Mouse (Mus musculus) spleen, embryonic (tissue): Measurements from ENCODE around the gene Apbb2.

Source experiments
- CTCF ChIA-PET: fragments of 350-600 bp; sonication (Branson Sonifier 250); formaldehyde crosslinking; loops from one replicate; lab custom pipeline; 2022; lab: Charles Lee

Gene Apbb2

DNA sequence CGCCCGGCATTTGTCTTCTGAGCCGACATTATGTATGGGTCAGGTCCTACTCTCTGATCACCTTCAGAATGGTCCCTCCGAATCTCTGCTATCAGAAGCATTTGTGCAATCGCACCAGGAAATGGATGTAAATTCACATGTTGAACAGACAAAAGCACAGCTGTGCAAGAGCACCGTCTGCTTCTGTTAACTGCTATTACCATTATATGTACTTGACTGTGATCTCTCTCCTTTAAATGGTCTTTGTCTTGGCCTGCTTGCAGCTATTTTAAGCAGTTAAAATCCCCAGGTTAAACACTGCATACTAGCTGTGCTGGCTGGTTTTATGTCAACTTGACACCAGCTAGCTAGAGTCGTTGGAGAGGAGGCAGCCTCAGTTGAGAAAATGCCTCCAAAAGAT is 132.6 kb downstream of the Apbb2 start:
- CTCF ChIA-PET, result interaction anchor here (0.6 kb wide), 1 partner anchor 8 kb away, joined by 3 read pairs; no protein-coding TSS in a partner anchor

DNA sequence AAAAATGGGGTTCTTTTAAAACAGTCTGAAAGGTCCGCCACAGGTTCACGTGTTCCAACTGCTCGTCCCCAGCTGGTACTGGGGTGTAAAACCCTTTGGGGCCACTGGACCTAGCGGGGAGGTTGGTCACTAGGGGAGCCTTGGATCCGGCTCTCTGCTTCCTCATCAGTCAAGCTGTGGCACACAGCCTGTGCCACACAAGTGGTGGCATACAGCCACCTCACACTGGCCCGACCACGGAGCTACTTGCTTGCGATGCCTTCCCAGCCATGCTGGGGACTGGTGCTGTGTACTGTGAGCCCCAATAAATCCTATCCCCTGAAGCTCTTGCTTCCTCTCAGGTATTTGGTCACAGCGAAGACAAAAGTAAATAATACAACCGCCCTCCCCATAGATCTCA is 142.3 kb downstream of the Apbb2 start:
- CTCF ChIA-PET, result no interaction called here

DNA sequence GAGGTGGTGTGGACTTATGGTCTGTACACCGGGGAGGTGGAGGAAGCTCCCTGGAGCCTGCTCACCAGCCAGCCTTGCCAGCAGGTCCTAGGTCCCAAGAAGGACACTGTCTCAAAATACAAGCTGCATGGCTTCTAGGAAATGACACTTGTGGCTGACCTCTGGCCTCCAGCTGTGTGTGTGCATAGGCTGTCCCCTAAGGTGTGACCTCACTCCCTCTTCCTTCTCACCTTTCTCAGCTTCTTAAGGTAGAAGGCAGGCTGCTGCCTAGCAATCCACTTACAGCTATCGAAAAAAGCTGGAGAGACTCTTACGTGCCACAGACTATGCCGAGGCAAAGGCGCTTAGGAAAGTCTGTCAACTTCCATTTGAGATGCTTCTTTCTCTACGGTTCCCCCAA is 142.8 kb downstream of the Apbb2 start:
- CTCF ChIA-PET, result no interaction called here

DNA sequence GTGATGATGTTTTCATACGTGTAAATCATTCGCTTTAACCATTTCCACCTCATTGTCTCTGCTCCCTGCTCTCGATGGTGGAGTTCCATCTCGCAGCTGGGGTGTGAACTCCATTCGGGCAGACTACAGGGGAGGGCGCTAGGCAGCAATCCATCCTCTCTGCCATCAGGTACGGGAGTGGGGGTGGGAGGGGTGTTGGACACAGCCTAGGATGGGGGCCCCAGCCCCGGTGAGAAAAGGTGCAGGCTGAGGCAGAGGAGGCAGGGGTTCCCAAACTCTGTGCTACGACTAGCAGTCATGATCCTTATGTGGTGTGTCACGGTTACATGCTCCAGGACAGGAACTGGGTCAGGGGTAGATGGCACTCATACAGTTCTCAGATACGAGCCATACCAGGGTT is 144.4 kb downstream of the Apbb2 start:
- CTCF ChIA-PET, result no interaction called here

DNA sequence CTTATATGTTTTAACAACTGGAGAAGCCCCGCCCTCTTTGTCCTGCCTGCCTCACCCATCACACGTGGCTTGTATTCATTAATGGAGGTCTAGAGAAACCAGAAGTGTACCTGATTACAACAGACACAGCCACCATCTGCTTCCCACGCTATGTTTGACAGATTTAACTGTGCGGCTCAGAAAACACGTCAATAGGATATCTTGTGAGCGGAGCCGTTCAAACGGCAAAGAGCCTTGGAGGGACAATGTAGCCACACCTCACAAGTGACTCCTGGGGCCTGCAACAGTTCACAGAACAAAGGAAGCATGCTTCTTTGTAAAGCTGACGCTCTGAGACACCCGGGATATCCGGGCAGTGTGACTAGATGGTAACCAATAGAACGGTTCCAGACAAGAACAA is 145.0 kb downstream of the Apbb2 start:
- CTCF ChIA-PET, result interaction anchor here (0.7 kb wide), 1 partner anchor 32 kb away, joined by 3 read pairs; no protein-coding TSS in a partner anchor

DNA sequence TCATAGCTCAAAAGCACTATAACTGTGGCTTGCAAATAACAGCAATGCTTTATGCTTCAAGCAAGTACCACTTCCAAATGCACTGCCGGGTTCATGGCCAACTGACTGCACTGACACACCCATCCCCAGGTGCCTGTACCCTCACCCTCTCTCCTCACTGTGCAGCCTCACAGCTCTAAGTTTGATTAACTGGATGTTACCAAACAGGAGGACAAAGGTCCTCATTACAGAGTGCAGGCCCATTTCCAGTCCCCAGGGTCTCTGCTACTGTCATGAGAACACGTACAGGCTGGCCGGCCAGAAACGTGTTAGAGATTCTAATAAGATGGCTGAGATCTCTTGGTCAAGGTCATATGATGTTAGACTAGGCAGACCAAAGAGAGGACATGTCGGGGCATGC is 147.7 kb downstream of the Apbb2 start:
- CTCF ChIA-PET, result no interaction called here

DNA sequence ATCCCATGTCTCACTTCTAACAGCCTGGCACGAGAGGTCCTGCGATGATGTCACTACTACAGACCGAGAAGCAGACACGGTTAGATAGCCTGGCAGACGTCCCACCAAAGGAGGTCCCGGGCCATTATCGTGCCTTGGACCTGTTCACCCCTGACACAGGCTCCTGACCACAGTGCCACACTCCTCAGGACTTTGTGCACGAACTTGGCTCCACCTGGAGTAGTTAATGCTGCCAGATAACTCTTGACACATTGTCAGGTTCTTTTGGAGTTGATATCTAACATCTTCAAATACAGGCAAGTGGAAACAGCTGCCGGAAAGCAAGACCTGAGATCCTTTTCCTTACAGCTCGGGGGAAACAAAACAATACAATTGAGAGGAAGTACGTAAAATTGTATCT is 148.9 kb downstream of the Apbb2 start:
- CTCF ChIA-PET, result no interaction called here

DNA sequence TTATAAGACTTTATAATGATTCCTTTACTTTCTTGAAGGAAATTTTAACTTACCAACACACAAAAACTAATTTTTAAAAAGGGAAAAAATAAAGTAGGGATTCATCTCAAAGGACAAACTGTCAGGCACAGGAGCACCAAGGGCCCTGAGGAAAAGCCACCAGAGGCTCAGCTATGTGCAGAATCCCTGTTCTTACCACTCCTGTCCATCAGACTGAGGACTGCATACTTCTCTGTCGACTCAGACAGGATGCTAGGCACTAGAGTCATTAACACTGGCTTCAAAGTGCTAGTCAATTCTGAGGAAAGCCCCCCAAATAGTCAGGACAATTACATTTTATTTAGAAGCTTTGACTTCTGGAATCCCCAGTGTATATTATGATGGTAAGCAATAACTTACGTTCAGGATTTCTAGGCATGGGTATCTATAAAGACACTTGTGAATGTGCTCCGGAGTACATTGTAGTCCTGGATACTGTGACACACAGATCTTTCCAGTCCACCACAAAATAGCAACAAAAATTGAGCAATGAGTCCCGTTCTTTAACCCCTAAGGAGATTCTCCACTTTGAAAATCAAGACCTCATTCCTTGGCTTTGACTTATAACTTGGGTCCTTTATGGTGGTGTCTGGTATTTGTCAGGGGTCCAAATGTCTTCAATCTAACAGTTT is 150.1 kb downstream of the Apbb2 start:
- CTCF ChIA-PET, result no interaction called here

DNA sequence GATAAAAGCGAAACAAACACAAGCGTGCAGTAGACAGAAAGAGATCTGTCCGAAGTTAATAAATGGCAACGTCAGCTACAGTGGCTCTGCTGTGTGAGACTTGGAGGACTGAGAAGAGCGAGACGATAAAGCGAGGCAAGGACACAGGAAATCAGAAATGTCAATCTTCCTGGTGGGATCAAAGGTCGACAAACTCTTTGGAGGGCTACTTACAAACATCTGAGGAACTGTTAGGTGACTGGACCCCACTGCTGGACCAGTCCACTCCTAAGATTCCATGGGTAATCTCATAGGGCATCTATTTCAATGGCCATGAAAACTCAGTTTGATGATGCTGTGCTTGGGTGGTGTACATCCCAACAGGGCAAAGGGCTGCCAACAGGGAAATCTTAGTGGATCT is 155.9 kb downstream of the Apbb2 start:
- CTCF ChIA-PET, result interaction anchor here (0.7 kb wide), 1 partner anchor 105 kb away, joined by 3 read pairs; no protein-coding TSS in a partner anchor

DNA sequence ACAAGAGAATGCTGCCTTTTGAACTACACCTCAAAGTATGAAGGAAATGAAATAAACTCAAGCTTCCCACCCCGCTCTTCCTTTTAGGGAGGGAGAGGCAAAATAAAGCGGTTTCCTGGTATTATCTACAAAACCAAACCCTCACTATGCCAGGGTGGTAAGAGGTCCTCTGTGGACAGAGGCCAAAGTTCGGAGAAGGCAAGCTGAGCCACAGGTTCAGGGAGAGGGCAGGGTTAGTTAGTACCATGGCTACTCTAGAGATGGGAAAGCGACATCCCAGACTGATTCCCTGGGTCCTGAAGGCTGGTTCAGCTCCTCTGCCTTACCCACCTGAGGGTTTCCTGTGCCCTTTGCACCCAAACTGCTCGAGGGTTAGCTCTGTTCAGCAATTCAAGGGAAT is 159.7 kb downstream of the Apbb2 start:
- CTCF ChIA-PET, result no interaction called here

DNA sequence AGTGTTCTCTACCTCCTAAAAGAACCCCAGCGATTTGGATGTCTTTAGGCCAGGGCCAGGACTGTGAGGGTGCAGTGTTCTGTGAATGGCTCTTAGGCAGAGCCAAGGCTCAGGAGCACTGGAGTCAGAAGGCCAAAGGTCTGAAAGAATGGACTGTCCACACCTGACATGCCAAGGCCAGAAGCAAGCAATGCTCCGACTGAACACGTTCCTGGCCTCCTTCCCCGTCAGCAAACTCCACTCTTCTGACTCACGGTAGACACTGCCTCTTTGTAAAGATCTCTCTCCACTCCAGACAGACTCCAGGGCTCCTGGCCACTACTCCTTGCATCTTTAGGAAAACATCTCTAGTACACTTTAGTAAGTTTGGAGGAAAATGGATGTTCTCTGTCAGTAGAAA is 163.3 kb downstream of the Apbb2 start:
- CTCF ChIA-PET, result no interaction called here

DNA sequence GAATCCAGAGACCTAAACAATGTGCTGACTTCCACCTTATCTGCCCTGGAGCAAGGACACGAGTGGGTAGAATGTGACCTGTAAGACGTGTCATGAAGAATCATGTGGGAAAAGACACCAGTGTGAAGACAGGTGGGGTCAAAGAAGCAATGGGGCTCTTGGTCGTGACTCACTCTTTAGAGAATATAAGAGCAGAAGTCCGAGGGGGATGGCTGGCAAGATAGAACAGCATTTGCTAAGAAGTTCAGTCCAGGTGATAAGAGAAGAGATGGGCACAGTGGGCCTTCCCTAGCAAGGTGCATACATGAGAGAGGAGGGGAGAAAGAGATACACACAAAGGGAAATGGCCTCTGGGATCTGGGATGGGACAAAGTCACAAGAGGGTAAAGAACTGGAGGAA is 163.8 kb downstream of the Apbb2 start:
- CTCF ChIA-PET, result no interaction called here

DNA sequence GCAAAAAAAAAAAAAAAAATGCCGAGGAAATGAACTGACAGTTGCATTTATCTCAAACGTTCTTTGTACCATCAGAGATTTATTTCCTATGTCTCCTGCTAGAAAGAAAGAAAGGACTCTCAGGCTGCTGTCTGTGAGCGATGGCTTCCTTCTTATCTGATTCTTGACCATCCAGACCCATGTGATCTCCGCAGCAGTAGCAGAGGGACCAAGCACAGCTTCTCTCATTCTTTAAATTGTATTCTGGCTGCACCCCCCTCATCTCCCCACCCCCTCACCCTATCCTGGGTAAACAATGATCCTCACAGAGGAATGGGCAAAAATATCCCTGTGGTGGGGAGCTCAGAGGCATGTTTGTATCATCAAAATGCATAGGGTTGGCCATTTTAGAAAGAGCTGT is 165.5 kb downstream of the Apbb2 start:
- CTCF ChIA-PET, result interaction anchor here (0.7 kb wide), 1 partner anchor 136 kb away, joined by 3 read pairs; no protein-coding TSS in a partner anchor

DNA sequence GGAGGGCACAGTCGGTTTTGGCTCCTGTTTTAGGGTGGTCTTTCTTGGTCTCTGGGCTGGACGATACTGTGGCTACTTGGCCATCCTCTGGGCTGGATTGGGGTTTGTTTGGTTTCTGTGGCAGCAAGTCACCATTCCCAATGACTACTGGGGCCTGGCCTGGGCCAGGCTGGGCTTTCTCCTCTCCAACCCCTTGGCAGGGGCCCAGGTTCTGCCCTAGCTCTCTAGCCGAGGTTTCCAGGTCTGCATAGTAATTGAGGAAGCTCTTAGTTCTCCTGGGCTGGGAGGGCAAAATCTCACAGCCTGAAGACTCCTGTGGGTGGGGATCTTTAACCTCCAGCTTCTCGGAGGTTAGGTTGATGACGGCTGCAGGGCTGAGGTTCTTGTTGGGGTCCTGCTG is 167.0 kb downstream of the Apbb2 start:
- CTCF ChIA-PET, result no interaction called here

DNA sequence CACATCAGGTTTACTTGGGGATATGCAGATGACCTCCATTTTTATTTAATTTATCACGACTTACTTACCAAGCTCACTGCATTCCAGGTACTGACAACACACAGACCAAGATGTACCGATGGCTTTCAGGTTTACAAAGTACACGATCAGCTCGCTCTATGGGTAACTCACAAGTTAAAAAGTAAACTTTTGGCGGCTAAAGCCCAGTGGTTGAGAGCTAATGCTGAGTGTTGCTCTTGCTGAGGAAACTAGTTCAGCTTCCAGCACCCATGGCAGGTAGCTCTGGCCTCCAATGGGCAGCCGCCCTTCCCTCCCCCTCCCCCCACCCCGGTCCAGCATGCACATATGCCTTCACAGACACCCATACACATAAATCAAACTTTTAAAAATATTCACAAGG is 173.1 kb downstream of the Apbb2 start:
- CTCF ChIA-PET, result no interaction called here

DNA sequence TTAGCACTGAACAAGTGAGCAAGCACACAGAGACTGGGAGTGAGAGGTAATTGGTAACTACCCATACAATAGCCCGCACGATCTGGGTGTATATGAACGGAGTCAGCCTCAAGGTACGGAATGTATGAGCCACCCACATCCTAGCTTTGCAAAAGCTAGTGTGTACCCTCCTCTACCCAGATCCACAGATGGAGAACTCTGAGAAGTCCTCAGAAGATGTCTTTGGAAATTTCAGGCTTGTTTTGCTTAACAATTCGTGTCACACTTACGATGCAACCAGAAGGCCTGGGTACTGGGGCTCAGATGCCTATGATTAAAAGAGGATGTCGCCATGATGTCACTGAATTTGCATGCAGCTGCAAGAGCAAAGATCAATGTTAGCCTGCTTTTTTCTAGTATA is 176.3 kb downstream of the Apbb2 start:
- CTCF ChIA-PET, result no interaction called here

DNA sequence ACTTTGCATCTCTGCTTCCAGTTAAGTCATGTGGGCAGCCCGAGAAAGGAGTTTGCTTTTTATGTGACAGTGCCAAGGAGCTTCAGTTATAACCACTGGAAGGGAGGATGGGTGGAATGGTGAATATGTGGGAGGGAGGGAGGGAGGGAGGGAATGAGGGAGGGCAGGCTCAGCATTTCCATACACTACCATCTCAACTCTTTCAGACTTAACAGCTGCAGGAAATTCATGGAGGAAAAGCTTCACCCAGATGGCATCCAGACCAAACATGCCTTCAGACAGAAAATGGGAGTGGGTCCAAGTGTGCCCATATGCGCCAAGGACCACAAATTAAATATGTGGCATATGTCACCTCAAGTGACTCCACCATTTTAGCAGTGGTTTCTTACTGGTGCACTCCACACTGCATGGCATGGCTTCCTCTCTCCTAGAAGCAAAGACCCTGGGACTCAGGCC is 181.8 kb downstream of the Apbb2 start:
- CTCF ChIA-PET, result no interaction called here

DNA sequence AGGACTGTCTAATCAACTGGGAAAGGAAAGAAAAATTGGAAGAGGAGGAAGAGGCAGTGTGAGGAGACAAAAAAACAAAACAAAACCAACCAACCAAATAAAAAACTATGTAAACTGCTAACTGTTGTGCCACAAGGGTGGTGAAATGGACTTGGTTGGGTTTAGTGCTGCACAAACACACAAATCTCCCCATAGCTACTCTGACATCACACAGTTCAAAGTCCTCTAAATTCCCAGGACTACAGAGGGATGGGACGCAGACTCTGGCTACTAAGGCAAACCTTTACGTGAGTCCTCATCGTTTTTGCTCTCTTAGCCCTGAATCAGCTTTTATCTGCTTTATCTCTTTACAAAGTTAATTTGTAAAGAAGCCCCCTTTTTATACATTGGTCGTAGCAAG is 183.4 kb downstream of the Apbb2 start:
- CTCF ChIA-PET, result no interaction called here

DNA sequence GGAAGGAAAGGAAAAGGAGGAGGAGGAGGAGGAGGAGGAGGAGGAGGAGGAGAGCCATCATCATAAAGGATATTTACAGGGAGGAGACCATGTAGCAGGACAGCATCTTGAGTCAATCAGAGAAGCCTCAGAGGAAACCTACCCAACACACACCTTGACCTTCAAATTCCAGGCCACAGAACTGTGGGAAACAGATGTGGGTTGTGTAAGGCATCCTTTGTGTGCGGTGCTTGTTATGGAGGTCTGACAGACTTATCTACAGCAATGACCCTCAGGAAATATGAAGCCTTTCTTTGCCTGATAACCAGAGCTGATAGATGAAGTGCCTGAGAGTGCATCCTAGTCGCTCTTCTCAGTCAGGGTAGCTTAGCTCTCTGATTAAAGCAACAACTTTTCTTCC is 189.5 kb downstream of the Apbb2 start:
- CTCF ChIA-PET, result no interaction called here

DNA sequence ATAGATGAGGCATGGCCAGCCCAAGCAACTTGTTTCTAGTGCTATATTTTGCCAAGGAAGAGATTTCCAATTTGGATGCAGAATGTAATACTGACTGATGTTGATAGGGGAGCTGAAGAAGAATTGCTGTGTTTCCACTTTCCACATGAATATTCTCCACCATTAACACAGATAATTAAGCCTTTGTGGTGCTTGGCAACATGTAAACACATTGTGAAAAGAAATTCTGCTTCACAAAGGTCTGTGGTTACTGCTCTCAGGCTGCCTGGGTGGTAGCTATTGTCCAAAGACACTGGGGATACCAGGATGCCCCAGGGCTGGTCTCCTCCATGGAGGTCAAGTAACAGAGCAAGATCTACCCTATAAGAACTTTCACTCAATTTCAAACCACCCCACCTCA is 190.5 kb downstream of the Apbb2 start:
- CTCF ChIA-PET, result no interaction called here

DNA sequence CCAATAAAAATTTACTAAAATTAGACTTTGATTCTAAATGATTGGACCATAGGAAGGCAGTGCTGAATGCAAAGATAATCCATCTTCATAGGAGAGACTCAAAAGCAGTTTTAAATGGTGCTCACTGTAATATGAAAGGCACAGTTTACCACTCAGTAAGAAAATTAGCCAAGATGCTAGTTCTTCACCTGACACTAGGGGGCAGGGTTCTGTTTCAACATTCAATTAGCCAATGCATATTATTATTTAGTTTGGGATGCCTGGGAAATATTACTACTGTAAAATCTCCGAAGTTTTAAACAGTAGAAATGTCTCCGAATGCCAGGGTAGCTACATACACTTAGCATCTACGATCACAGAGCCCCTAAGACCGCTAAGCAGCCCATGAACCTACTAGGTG is 194.7 kb downstream of the Apbb2 start:
- CTCF ChIA-PET, result no interaction called here

DNA sequence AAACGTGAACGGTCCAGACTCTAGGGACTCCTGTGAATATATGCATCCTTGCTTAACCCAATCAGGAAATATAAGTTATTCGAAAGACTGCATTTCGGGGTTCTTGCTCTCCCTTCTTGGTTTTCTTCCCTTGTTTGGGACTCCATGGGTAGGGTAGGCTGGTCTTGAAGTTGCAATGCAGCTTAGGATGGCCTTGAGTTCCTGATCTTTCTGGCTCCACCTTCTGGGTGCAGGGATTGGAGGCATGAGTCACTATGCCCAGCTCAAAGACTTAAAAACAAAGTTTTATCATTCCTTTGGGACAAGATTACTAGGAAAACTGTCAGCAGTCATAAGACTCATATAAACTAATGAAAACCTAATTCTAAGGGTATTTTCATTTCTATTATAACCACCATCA is 195.1 kb downstream of the Apbb2 start:
- CTCF ChIA-PET, result no interaction called here

DNA sequence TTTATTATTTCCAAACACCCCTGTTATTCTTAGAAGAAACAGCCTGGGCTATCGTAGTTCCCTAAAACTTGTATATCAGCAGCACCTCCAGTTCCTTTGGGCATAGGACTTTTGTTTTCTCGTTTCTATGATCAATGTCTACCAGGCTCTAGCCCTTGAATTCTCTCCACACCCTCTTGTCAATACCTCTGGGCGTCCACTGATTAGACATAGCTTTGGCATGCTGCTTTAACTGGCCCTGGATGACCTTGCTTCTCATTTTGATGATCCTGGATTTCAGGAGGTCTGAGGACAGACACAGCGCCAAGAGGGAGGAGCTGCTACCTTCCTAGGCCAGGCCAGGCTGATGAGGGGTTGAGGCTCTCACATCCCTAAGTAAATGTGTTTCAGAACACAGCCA is 196.6 kb downstream of the Apbb2 start:
- CTCF ChIA-PET, result no interaction called here

DNA sequence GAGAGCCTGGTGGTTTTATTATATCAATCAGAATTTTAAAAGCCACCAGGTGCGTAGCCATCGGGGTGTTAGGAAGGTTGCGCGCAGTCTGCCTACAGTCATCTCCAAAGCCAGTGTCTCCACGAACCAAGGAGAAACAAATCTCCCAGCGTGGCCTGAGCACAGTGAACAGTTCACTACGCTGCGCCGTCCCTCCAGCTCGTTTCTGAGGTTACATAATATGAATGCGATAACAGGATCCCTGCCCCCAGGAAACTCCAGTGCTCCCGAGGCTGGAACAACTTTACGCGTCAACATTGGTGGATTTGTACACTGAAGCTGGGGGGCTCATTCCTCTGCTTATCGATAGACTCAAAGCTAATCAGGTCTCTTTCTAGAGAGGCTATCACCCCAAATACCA is 197.4 kb downstream of the Apbb2 start:
- CTCF ChIA-PET, result no interaction called here
